Mouse (Mus musculus) spleen, postnatal 0 days (tissue): Measurements from ENCODE around the gene Gm20814. TPM values are rescaled to one million over a fixed set of nuclear protein-coding genes. Genes with fewer than 3 reads are reported as not detected.

Source experiments
- polyA plus RNA-seq: library from polyadenylated mRNA; unstranded; fragments of >200 nt; fragmentation: Nextera tagmentation; extraction: Ambion mirVana; gene quantifications from 2 replicates; pipeline ENCODE4 v1.2.1, GENCODE M21; 2015

Gene Gm20814
- polyA plus RNA-seq, result not detected in 2 replicates

DNA sequence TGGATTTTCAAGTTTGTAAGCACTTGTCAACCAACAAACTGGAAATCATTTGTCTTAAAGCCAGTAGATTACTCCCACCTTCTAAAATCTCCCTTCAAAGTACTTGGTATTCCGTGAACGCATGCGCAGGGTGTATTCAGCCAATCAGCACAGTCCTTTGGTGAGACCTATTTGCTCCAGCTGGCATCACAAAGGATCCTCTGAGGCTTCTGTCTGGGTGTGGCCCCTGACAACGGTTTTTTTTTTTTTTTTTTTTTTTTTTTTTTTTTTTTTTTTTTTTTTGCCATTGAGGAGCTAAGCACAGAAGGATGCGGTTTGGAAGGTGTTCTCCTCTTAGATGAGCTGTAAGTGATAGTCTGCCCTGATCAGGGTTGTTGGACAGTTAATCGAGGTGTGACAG lies at the start of gene Gm20814:
Gm20814 (plus strand) TSS at position 301 of the 400 bp plus-strand sequence.

